Mouse (Mus musculus): ENCODE results near the gene Spp2. TPM values are rescaled to one million over a fixed set of nuclear protein-coding genes. Genes with fewer than 3 reads are reported as not detected.

The Spp2 gene
- total RNA-seq, 2 experiments from 2014 or later, result not detected

DNA sequence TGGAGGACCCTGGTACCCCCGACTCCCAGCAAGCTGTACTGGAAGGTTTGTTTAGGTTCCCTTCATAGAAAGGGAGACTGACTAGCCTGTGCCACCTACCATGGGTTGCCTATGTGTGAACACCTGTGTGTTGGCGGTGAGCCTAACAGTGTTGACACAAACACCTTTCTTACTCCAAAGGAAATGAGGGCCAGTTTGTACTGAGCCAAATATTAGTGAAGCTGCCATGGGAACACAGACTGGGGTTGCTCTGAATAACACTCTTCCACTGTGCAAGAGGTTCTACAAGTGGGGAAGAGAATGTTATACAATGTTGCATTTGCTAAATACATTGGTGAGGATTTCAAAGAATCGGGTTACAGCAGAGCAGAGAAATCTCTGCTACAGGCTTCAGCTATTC is 56.5 kb downstream of the Spp2 start:
- intact Hi-C loops (cut with DNase I; ENCODE audit: low total_unique reads), result no loop called here
- no peak for DNase-seq

DNA sequence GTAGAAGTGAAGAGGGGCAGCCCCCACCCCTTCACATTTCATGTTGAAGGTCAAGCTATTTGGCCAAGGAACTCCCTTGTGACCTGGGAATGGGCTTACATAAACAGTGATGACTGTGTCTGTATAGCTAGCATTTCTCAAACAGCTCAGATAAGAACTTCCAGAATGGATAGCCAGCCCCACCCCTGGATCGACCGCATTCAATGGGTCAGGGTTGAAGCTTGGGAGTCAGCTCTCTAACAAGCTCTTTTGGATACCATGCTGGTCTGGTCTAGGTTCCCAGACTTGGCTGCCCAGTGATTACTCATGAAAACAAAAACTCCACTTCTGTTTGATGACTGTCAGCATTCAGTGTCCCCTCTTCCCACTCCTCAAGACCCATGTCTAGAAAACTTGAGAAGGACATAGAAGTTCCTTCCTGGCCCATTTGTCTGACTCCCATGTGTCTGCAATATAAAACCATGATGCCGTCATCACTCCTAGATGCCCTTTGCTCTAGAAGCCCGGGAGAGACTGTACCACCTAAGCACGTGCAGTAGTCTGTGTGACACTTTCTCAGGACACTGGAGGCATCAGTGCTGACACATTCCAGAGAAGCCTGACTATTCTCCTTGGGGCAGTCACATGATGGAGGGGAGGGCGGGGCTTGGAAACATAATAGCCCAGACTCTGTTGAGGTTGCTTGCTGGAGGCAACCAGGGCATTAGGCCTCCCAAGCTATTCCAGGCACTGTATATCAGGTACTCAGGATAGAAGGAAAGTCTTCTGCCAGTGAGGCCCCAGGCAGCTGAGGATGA is 57.5 kb downstream of the Spp2 start:
- no peak for DNase-seq
- intact Hi-C loops (cut with DNase I; ENCODE audit: low total_unique reads), result no loop called here

GRCm38 (mm10) chr1:88465722-88466121 is 59.0 kb downstream of the Spp2 start:
- intact Hi-C loops (cut with DNase I; ENCODE audit: low total_unique reads), result no loop called here
- no peak for DNase-seq

DNA sequence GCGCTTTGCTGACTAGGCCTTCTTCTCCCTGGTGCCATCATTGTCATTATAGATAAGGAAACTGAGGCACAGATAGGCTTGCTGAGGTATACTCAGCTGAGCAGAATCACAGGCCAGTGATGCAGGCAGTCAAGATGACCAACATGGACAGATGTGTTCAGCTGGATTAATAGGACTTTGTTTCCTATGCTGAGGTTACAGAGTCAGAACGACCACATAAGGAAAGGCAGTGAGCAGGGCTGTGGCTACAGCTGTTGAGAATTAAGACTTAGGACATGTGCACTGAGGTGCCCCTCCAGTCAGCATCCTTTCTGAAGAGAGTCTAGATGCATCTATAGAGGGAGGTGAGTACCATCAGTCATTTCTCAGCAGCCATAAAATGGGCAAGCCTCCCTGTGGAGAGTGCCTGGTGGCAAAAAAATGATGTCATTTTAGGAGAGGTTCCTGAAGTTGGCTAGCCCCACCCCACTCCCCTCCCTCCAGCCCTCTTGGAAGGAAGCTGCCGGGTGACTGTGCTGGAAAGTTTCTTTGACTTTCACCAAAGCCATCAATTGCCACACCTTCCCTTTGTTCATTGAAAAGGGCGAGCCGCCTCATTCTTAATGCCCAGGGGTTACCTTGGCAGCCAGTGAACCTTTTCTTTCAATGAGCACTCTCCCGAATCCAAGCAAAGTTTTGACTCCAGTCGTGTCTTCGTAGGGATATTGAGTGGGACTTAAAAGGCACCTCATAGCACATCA is 59.7 kb downstream of the Spp2 start:
- intact Hi-C loops (cut with DNase I; ENCODE audit: low total_unique reads), result no loop called here
- DNase-seq, result no peak

DNA sequence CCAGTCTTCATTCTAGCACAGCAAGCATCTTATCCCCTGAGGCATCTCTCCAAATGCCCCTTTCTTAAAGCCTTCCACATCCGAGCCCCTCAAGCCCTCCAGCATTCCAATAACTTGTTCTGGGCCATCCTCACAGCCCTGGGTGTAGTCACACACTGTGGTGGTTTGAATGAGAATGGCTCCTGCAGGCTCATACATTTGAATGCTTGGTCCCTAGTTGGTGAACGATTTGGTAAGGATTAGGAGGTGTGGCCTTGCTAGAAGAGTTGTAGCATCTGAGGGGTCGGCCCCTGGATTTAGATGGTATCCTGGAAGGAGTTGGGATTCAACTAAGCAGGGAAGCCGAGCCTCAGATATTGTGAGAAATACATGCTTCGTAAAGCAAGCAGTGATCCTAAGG is 61.1 kb downstream of the Spp2 start:
- intact Hi-C loops (cut with DNase I; ENCODE audit: low total_unique reads), result no loop called here
- DNase-seq, result no peak

- no peak for DNase-seq
- intact Hi-C loops (cut with DNase I; ENCODE audit: low total_unique reads), result no loop called here
These were observed 61.6 kb downstream of the Spp2 start for GRCm38 (mm10) chr1:88468335-88468734.

DNA sequence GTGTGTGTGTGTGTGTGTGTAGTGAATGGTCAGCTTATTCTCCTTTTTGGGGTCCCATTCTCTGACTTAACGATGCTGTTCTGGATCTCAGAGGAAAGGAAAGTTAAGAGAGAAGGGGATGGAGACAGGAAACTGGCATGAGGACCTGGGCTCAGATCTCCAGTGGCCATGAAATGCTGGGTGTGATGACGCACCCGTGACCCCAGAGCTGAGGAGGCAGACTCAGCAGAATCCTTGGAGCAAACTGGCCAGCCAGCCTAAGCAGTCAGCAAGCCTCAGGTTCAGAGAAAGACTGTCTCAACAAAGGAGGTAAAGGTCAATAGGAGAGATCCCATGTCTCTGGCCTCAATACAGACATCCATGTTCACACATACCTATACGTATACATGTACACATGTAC is 63.0 kb downstream of the Spp2 start:
- no peak for DNase-seq
- intact Hi-C loops (cut with DNase I; ENCODE audit: low total_unique reads), result no loop called here

DNA sequence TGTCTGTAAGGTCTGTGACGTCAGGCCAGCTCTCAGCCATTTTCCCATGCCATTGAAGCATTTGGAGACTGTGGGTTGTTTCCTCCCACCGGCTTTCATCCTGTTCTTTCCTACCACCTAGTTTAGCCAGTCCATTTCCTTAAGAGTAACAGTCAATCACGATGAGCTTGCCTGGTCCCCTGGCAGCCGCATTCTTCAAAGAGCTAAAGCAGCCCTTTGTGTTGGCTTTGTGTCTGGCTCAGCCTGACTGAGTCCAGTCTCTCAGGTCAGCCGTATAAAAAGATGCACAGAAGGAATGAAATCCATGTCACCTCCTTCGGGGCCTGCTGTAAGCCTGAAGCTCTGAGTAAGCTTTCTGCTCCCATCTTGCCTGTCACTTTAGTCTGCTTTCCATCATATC is 65.5 kb downstream of the Spp2 start:
- intact Hi-C loops (cut with DNase I; ENCODE audit: low total_unique reads), result no loop called here
- DNase-seq, result no peak

DNA sequence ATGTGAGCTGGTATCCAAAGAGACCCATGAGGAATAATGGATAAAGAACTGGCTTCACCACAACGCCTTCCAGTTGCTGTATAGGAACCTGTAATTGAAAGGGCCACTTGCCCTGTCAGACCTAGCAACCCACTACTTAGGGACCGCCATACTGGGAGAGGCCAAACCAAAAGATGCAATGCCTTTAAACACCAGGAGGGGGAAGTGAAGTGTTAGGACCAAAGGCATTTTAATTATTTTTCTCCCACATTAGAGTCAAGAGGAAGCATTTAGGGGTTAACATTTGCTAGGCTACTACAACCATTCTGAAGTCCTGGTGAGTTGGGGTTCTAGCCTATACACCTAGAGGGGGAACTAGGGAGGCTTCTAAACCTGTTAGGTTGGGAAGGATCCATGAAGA is 67.1 kb downstream of the Spp2 start:
- intact Hi-C loops (cut with DNase I; ENCODE audit: low total_unique reads), result no loop called here
- no peak for DNase-seq

- peak; percentile 70 for DNase-seq
- intact Hi-C loops (cut with DNase I; ENCODE audit: low total_unique reads), result no loop called here
These were observed 67.8 kb downstream of the Spp2 start for GRCm38 (mm10) chr1:88474598-88474997.

- intact Hi-C loops (cut with DNase I; ENCODE audit: low total_unique reads), result no loop called here
- DNase-seq, result no peak
These were observed 68.8 kb downstream of the Spp2 start for GRCm38 (mm10) chr1:88475502-88475953.

Other genes with a start within 250 kb of the Spp2 start
- gene Ugt1a5, start 240.9 kb upstream of the Spp2 start, total RNA-seq (2021), result under 1 TPM; 0.14 to 0.33 TPM
- not detected for gene Ugt1a2, start 206.4 kb upstream of the Spp2 start, total RNA-seq (2021)
- gene Dnajb3, start 201.2 kb upstream of the Spp2 start, total RNA-seq (2021), result under 1 TPM; 0.22 to 0.39 TPM
- under 1 TPM in 1 of 2 experiments, not detected in 1; 0.12 TPM for gene Ugt1a1, start 195.0 kb upstream of the Spp2 start, total RNA-seq (2021)
- gene Mroh2a, start 180.0 kb upstream of the Spp2 start, total RNA-seq (2021), result not detected
- gene Hjurp, start 129.3 kb upstream of the Spp2 start, total RNA-seq (2021), result 10 to 100 TPM; 16.8 to 17.1 TPM
- not detected for gene Trpm8, start 129.3 kb upstream of the Spp2 start, total RNA-seq (2021)
- not detected for gene Glrp1, start 103.1 kb downstream of the Spp2 start, total RNA-seq (2021)

All from gastrocnemius, postnatal 14 days (tissue).